Mouse (Mus musculus): ENCODE results near the gene Tbata. TPM values are rescaled to one million over a fixed set of nuclear protein-coding genes. Genes with fewer than 3 reads are reported as not detected.

The Tbata gene
- total RNA-seq (2021): 1 to 10 TPM; 1.3 to 2.1 TPM
- long read RNA-seq, experiment 1, partial matches to known transcripts: 0 of 3 reads
- long read RNA-seq, experiment 1, other reads (novel, unspliced or antisense): 3 of 3 reads
- long read RNA-seq, experiment 2, partial matches to known transcripts: 2 of 3 reads
- long read RNA-seq, experiment 2, other reads (novel, unspliced or antisense): 1 of 3 reads

DNA sequence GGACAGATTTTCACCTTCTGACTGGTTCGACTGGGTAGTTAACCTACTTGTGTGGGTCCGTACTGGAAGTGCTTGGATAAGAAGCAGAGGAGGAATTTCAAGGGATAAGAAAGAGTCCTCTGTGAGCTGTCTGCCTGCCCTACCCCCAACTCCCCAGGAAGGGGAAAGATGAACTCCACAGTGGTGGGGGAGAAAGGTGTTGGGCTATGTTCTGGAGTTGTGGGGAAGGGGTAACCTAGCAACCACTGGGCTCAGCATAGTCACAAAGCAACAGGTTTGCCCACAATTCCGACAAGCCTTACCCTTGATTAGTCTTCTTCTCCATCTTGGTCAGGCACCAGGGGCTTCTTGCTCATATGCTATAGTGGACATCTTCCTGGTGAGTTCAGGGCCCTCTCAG, at the start of gene Tbata:
Gene Tbata, plus strand, starts transcription at position 301 of the 400 bp plus-strand sequence.
- DNase-seq (ENCODE audit: low spot score in 2 of 2): no peak
- intact Hi-C loops (cut with DNase I): no loop called here

DNA sequence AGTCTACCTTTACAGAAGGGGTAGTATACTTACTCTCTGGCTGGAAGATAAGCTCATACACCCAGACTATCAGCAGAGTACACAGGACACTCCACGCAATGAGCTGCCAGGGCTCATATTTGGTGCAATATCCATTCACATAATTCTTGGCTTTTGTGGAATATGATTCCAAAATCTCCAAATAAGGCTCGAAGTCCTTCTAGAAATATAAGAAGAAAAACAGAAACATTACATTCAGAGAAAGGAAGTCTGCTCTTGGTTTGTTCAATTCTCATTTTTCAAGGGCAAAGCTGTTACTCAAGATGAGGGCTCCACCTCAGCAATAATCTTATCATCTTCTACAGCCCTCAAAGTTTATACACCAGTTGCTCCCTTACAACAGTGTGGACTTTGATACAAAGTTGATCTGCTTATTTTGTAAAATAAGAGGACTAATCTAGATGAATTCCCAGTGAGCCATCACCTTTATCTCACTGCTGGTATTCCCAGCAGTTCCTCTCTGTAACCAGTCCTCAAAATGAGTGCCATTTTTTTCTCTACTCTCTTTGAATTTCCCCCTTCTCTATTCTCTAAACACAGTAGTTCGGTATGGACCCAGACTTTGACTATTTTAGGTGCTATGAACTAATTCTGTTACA, 48.4 kb upstream of the Tbata start:
- intact Hi-C loops (cut with DNase I): no loop called here
- no peak for DNase-seq (ENCODE audit: low spot score in 2 of 2)

DNA sequence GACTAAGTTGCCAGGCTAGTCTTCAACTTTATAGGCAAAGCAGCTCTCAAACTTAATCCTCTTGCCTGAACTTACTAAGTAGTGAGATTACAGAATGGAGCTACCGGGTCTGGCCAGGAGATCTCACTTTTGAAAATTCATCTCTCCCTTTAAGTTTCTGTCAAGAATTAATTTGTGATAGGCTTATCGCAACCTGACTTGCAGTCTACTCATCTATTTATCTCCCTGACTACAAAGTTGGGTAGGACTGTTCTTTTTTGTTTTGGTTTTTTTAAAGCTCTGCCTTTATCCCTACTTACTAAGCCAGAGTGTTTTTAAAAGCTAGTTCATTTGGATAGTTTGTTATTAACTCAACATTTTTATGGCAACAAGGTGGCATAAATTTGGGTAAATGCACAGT, 47.3 kb upstream of the Tbata start:
- intact Hi-C loops (cut with DNase I): no loop called here
- DNase-seq (ENCODE audit: low spot score in 2 of 2): no peak

DNA sequence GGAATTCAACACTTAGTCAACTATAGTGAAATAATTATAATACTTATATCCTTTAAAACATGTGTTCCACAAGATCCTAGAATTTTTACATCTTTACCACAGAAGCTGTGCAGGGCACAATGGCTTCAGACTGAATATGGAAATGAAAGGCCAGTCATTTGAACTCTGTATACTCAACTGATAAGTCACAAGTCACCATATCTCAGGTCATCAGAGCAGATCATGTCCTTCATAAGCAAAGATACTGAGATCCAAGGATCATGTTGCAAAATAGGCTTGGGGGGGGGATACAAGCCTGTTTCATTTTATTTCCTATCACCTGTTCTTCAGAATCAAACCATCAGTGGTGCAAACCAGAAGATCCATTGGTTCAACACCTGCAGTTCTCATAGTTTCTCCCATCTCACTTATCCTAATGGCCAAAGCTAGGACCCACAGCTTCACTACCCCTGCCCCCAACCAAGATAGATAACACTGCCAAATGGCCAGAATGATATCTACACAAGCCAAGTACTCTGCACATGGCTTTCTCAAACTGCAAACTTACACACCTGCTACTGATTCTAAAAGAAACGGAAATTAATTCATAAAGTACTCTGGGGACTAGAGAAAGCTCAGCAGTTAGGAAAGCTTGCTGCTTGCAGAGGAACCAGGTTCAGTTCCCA, 42.9 kb upstream of the Tbata start:
- DNase-seq (ENCODE audit: low spot score in 2 of 2): no peak
- intact Hi-C loops (cut with DNase I): no loop called here

DNA sequence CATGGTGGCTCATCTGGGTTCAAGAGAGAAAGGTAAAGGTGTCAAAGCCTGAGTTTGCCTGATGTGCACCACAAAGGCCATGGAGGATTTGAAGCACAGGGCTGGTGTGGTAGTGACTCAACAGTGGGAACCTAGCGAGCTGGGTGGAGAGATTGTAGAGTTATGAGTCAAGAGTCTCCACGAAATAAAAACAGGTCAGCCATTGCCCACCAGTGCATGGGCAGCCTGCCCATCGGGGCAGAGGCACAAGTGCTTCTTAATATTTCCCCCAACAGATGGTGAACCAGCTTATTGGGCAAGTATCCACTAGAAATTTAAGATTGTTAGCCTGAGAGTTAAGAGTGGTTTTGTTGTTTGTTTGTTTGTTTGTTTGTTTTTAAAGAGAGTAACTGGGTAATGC, 40.8 kb upstream of the Tbata start:
- intact Hi-C loops (cut with DNase I): no loop called here
- no peak for DNase-seq (ENCODE audit: low spot score in 2 of 2)

DNA sequence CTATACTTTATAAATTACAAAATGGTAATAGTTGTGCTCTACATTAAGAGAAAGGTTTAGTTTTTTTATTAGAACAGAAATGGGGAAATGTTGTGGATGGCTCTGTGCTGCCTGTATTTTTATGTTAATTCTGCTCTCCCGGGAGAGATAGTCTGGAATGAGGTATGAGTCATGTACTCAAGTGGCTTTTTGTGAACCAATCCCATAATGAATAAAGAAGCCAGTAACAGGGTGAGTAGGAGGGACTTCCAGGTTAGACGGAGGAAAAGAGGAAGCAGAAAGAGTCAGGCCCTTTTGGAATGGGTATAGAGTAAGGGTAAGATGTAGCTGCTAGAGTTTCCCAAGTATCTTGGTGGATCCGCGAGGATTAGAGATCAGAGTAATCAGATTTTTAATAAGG, 37.7 kb upstream of the Tbata start:
- intact Hi-C loops (cut with DNase I): no loop called here
- DNase-seq (ENCODE audit: low spot score in 2 of 2): no peak

DNA sequence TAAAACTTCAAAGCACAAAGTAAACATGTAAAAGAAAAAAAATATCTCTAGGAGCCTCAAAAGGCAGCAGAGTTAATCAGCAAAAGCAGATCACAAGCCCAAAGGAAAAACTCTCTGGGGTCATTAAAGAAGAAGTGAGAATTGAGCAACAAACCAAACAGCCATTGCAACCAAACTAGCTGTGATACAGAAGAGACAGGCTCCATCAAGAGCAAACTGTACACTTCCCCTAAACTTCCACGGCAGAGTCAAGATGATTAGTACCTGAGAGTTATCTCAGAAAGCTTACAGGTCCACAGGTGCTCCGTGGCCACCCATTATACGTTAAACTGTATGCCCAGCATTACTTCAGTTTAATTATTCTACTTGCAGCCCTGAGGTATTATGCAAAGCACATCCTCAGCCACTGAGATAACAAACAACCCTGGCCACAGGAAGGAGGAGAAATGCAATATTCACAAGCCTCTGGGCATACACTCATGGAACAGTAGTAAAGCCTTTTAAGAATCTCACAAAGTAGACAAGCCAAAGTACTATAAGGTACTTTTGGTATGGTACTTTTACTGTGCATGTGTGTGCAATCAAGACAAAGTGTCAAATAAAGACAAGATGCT, 36.4 kb upstream of the Tbata start:
- intact Hi-C loops (cut with DNase I): no loop called here
- DNase-seq (ENCODE audit: low spot score in 2 of 2): no peak

DNA sequence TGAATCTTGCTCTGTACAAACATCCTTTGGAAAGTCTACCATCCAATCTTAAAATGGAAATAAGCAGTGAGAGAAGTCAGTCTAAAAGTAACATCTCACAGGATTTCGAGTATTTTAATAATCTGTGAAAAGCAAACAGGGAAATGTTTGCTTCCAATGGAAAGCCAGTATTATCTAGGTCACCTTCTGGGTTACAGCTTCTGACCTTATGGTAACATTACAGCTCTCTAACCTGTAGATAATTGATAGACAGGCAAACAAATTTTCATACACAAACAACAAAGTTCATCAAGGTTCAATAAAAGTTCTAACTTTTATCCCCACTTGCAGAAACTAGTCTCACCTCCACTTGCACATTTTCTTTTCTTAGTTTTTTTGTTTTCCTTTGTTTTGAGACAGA, 34.2 kb upstream of the Tbata start:
- DNase-seq (ENCODE audit: low spot score in 2 of 2): no peak
- intact Hi-C loops (cut with DNase I): no loop called here

DNA sequence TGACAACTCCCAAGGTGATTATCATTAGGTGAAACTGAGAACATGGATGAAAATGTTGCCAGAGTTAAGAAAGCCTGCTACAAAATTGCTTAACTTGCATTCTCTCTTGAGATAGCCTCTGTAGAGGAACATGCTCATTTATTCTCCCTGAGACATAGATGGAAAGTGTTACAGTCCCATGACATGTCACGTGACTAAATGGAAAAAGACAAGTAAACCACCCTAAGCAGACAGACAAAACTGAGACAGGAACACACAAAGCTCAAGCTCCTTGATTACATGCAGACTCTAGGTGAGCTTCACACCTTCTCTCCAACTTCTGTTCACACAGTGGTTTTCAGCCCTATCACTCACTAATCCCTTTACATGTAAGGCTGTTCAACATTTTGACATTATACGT, 28.4 kb upstream of the Tbata start:
- intact Hi-C loops (cut with DNase I): no loop called here
- DNase-seq (ENCODE audit: low spot score in 2 of 2): no peak

DNA sequence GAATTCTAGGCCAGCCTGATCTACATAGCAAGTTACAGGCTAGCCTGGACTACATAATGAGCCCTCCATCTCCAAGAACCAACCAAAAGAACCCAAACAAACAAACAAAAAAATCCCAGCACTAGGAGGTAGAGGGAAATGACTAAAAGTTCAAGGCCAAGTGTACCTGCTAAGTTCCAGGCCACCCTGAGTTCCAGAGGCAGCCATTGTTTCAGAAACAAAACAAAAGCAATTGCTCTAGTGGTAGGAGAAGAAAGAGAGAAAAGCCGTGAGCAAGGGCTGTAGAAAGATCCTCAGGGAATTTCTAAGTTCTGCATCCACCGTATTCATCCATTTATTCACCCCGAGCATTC, 26.0 kb upstream of the Tbata start:
- DNase-seq (ENCODE audit: low spot score in 2 of 2): no peak
- intact Hi-C loops (cut with DNase I): no loop called here

DNA sequence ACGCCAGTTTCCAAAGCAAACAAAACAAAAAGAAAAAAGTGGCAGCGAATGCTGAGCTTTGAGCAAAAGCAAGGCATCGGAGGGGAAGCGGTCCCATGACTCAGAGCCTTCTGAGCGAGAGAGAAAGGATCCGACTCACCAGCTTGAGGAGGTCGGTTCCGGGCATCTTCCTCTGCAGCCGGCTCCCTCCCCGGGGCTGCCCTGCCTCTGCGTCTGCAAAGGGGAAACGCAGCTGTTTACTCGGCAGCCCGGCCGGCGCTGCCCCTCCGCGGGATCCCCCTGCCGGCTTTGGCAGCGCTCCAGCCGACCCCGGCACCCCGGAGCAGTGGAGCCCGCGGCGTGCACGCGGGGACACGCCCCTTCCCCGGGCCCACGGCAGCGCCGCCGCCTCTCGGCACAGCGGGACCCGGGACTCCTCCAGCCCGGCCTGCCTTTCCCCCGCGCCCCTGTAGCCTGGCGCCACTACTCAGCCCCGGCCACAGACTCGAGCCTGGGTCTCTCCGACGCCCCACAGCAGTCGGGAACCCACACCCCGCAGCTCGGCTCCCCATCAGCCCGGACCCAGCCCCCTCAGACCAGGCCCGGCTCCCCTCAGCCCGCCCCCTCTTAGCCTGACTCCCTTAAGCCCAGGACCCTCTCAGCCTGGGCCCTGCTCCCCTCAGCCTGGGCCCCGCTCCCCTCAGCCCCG, 25.5 kb upstream of the Tbata start:
- intact Hi-C loops (cut with DNase I): no loop called here
- DNase-seq (ENCODE audit: low spot score in 2 of 2): peak; percentile 47 to 52

DNA sequence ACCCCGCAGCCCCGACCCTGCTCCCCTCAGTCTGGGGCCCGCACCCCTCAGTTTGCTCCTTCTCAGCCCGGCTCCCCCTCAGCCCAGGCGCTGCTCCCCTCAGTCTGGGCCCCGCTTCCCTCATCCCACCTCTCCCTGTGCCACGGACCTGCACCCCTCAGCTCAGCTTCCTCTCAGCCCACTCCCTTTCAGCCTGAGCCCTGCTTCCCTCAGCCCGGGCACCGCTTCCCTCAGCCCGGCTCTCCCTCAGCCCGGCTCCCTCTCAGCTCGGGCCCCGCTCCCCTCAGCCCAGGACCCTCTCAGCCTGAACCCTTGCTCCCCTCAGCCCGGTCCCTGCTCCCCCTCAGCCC, 25.0 kb upstream of the Tbata start:
- intact Hi-C loops (cut with DNase I): no loop called here
- no peak for DNase-seq (ENCODE audit: low spot score in 2 of 2)

DNA sequence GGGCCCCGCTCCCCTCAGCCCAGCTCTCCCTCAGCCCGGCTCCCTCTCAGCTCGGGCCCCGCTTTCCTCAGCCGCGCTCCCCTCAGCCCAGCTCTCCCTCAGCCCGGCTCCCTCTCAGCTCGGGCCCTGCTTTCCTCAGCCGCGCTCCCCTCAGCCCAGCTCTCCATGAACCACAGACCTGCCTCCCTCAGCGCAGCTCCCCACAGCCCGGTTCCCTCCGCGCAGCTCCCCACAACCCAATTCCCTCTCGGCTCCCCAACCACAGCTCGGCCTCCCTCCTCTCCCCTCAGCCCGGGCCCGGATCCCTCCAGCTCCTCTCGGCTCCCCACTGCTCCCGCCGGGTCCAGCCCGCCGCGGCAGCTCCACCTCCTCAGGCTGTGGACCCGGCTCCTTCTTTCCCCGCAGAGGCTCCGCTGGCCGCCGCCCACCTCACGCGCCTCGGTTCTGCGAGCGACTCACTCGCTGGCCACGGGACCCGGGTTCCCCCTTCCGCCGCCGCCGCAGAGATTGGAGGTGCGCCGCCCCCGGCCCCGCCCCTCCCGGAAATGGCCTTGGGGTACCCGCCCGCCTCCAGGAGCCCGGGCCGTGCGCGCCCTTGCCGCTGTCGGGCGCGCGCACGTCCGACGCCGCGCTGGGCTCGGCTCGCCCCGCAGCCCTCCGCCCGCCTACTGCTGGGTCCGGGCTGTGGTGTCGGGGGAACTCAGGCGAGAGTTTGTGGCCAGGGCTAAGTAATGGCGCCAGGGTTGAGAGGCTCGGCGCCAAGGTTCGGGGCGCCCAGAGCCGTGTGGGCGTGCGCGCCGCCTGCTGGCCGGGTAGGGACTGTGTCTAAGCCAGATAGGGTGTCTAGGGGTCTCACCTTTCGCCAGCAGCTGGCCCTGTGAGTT, 24.4 kb upstream of the Tbata start, which contains the start of gene Sgpl1:
Gene Sgpl1, minus strand, starts transcription at position 547 of the 884 bp plus-strand sequence.
- peak; percentile 89 to 91 for DNase-seq (ENCODE audit: low spot score in 2 of 2)
- intact Hi-C loops (cut with DNase I): no loop called here

DNA sequence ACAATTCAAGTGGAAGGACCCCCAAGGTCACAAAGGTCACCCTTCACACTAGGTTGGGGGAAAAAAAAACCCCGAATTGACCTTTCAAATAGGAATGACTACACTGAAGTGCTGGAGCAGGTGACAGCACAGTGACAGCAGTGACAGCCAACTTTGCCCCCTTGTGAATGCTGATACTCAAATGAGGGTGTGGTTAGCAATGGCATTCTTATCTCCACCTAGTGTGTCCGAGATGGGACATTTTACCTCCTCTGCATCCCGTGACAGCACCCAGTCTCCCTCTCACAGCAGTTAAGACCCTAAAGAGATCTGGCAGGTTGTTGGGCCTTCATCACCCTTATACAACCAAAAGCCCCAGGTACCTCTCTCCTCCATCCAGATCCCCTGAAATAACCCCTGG, 22.3 kb upstream of the Tbata start:
- DNase-seq (ENCODE audit: low spot score in 2 of 2): no peak
- intact Hi-C loops (cut with DNase I): no loop called here

DNA sequence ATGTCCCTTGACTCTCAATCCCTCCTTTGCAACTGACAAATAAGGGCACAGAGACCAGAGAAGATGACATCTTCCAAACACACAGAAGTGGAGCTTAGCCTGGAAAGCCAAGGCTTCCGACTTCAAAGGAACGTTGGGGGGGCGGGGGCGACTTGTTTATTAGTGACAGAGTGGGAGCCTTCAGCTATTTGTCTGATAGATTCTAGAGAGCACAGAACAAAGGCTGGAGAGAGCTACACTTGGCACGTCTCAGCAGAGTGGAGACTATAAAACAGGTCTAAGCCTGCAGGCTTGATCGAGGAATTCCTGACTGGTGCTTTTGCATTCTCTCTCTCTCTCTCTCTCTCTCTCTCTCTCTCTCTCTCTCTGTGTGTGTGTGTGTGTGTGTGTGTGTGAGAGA, 21.1 kb upstream of the Tbata start:
- intact Hi-C loops (cut with DNase I): no loop called here
- no peak for DNase-seq (ENCODE audit: low spot score in 2 of 2)

DNA sequence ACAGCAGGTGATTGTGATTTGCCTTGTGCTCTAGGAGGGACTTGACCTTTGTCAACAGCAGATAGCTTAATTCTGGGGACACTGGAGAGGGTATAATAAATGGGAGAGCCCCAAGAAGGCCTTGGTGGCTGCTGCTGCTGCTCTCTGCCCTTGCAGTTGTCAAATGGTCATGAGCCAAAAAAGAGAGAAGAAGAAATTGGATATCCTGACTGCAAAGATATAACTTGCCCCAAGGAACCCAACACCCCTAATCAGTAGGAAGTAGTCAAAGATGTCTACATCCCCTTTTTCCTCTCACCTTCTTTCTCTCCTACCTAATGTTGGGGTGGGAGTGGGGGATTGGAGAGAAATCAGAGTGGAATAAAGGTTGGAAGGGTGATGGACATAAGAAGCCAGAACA, 19.6 kb upstream of the Tbata start:
- DNase-seq (ENCODE audit: low spot score in 2 of 2): no peak
- intact Hi-C loops (cut with DNase I): no loop called here

DNA sequence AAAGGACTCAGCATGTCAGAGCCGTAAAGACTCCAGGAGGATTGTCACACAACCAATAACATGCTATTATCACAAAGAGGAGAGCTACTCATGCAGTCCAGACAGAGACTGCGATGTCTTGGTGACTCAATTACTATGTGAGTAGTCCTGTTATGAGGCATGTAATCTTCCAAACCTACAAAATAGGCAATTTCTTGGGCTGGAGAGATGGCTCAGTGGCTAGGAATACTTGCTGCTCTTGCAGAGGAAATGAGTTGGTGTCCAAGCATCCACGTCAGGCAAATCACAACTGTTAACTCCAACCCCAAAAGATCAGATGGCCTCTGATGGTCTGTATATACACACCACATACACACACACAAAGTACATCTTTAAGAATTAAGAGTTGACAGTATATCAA, 16.1 kb upstream of the Tbata start:
- DNase-seq (ENCODE audit: low spot score in 2 of 2): no peak
- intact Hi-C loops (cut with DNase I): no loop called here

DNA sequence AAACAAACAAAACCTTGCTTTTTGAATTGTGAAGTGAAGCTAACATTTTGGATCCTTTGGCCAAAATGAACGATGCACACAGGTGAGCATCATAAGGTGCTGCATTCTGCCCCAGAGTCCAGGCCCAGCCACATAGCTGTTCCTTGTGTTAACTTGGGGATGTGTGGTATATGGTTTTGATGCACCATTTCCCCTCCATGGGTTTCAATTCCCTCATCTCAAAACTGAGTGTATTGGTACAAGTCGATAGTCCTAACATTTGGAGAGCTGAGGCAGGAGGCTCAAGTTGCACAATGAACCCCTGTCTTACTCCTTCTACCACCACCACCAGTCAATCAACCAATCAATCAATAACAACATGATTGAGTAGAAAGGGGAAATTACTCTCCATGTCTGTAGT, 15.3 kb upstream of the Tbata start:
- DNase-seq (ENCODE audit: low spot score in 2 of 2): no peak
- intact Hi-C loops (cut with DNase I): no loop called here

DNA sequence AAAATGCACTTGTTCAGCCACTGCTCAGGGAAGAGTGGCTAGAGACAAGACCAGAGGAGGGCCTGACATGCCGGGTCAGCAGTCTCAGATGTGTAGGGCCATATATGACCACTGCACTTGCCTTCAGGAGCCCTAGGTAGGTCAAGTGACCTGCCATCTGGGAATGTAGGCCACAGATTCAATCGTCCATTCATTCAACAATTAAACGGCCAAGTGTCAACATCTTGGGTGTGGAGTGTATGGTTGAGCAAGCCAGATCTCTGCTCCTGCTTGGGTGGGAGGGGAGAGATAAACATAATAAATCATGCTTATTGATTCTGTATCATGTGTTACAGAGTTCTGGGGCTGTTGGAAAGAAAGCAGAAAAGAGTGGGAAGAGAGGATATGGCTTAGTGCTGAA, 13.2 kb upstream of the Tbata start:
- no peak for DNase-seq (ENCODE audit: low spot score in 2 of 2)
- intact Hi-C loops (cut with DNase I): no loop called here

Data from left cerebral cortex, postnatal 14 days (tissue).